Mouse (Mus musculus): ENCODE data around the gene Mtnr1b. TPM values are rescaled to one million over a fixed set of nuclear protein-coding genes. Genes with fewer than 3 reads are reported as not detected.

Mtnr1b gene
- not detected in 2 replicates for polyA plus RNA-seq (2015; fragmentation: Nextera tagmentation; extraction: Ambion mirVana)

- H3K27ac ChIP-seq = no peak within 1 kb of the TSS
- H3K27me3 ChIP-seq = peaks cover 10% of the 10 kb centered on the region
- no peak within 1 kb of the TSS for H3K4me3 ChIP-seq
- no peaks in the 10 kb centered on the region for H3K36me3 ChIP-seq
- no peaks in the 10 kb centered on the region for H3K9me3 ChIP-seq
- 0 out of 2 replicates have a peak, but pooled peaks cover 3% of the 10 kb centered on the region for H3K4me1 ChIP-seq (replicated peaks)
- ATAC-seq (ENCODE audit: low FRiP score) = no peak
- WGBS = 60% methylated on average over 19 of the region's 19 CpGs
- no peak within 1 kb of the TSS for H3K9ac ChIP-seq
- H3K4me2 ChIP-seq = 0 out of 2 replicates have a peak within 1 kb of the TSS, but pooled peaks have one; percentile 14
Measured at GRCm38 (mm10) chr9:15874506-15875160, at the start of gene Mtnr1b. Gene Mtnr1b (minus strand): TSS chr9:15874556.

DNA sequence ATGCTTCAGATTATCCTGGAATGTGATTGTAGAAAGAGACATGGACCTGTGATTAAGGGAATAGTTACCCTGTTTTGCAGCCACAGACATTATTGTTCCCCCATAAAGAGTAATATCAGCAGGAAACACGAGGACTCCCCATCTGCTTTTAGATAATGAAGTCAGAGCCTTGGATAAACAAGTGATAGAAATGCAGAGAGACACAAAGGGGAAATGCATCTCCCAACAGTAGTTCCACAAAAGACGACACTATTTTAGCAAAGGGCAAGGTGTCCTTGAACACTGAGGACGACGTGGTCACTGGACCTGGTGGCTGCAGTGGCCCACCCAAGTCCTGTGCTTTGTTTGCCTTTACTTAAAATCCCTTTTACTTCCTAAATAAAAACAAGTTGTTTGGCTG lies 45.9 kb upstream of the Mtnr1b start:
- WGBS = 71% methylated on average over 4 of the region's 4 CpGs
- Histone ChIP-seq H3K27ac (peak overlapping the region; percentile 2; the same call in 1 of the 2 replicates), H3K9me3 (no peaks in the 10 kb centered on the region), H3K4me1 (replicated peaks) (peaks cover 9% of the 10 kb centered on the region), H3K4me3 (no peak overlapping the region), H3K9ac (no peak overlapping the region), H3K27me3 (no peaks in the 10 kb centered on the region), H3K4me2 (no peak overlapping the region), H3K36me3 (peaks cover 29% of the 10 kb centered on the region)
- ATAC-seq (ENCODE audit: low FRiP score) = no peak

GRCm38 (mm10) chr9:15919373-15920005 lies 45.1 kb upstream of the Mtnr1b start:
- no peaks in the 10 kb centered on the region for H3K27me3 ChIP-seq
- WGBS = 51% methylated on average over 5 of the region's 5 CpGs
- H3K4me2 ChIP-seq = no peak overlapping the region
- ATAC-seq (ENCODE audit: low FRiP score) = no peak
- peaks cover 36% of the 10 kb centered on the region for H3K36me3 ChIP-seq
- no peak overlapping the region for H3K9ac ChIP-seq
- peaks cover 9% of the 10 kb centered on the region for H3K4me1 ChIP-seq (replicated peaks)
- H3K4me3 ChIP-seq = no peak overlapping the region
- H3K27ac ChIP-seq = no peak overlapping the region
- no peaks in the 10 kb centered on the region for H3K9me3 ChIP-seq

DNA sequence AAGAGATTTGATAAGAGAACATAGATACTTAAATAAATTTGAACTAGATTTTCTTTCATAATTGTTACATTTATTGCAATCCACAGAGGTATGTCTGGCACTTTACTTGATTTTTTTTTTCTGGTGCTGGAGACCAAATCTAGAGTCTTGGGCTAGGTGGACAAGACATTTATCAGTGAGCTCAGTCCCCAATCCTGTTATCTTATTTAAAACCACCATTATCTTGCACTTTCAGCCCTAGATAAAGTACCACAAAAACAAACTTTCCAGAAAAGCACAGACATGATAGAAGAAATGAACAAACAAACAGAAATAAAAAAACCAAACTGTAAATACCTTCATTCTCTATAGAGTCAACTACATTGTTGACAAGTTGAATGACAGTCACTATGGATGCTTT lies 42.2 kb upstream of the Mtnr1b start:
- H3K27me3 ChIP-seq = no peaks in the 10 kb centered on the region
- peaks cover 33% of the 10 kb centered on the region for H3K36me3 ChIP-seq
- H3K4me2 ChIP-seq = no peak overlapping the region
- peaks cover 9% of the 10 kb centered on the region for H3K4me1 ChIP-seq (replicated peaks)
- H3K9me3 ChIP-seq = no peaks in the 10 kb centered on the region
- H3K9ac ChIP-seq = no peak overlapping the region
- ATAC-seq (ENCODE audit: low FRiP score) = no peak
- no peak overlapping the region for H3K4me3 ChIP-seq
- no peak overlapping the region for H3K27ac ChIP-seq

- ATAC-seq (ENCODE audit: low FRiP score) = no peak
- Histone ChIP-seq H3K9ac (no peak overlapping the region), H3K27me3 (no peaks in the 10 kb centered on the region), H3K9me3 (no peaks in the 10 kb centered on the region), H3K27ac (no peak overlapping the region), H3K4me3 (no peak overlapping the region), H3K4me1 (replicated peaks) (no peaks in the 10 kb centered on the region), H3K4me2 (no peak overlapping the region), H3K36me3 (peaks cover 24% of the 10 kb centered on the region)
- 36% methylated on average over 1 of the region's 1 CpGs for WGBS
Measured at GRCm38 (mm10) chr9:15912735-15913134, 38.4 kb upstream of the Mtnr1b start.

GRCm38 (mm10) chr9:15909397-15910113 lies 35.2 kb upstream of the Mtnr1b start:
- ATAC-seq (ENCODE audit: low FRiP score) = no peak
- Histone ChIP-seq H3K4me3 (no peak overlapping the region), H3K4me2 (no peak overlapping the region), H3K9ac (no peak overlapping the region), H3K36me3 (peaks cover 5% of the 10 kb centered on the region), H3K4me1 (replicated peaks) (0 out of 2 replicates have a peak, but pooled peaks cover 2% of the 10 kb centered on the region), H3K27me3 (no peaks in the 10 kb centered on the region), H3K9me3 (no peaks in the 10 kb centered on the region), H3K27ac (no peak overlapping the region)
- 72% methylated on average over 2 of the region's 2 CpGs for WGBS

DNA sequence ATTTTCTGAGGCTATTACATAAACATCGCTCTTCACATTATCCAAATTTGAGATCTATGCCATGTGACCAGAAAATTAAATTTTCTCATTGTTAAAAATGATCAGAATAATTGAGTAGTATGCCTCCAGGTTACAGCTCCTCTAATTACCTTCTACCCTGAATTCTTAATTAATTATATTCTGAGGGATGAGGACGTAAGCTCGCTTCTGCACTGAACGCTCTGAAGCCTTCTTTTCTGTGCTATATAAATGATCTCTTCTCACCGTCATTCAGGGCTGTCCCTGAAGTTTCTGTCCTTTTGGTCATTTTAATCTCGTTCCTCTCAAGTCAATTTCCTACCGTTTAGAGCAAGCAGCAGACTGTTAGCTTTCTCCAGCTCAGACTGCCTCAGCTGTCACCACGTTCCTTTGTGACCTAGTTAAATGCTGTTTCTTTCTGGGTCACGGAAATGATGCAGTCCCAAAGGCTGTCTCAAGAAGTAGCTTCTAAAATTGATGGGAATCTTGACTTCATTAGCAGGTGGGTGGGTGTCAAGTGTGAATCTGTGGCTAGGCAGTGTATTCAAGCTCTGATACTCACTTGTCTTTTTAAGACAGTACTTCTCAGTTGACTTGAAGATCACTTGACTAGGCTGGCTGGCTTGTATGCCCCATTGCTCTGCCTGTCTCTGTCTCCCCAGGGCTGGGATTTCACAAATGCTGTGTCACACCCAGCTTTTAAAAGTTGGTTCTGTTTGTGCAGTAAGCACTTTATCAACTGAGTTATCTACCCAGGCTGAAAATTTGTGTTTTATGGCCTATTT lies 29.8 kb upstream of the Mtnr1b start:
- H3K4me2 ChIP-seq = peak overlapping the region; percentile 20
- H3K4me1 ChIP-seq (replicated peaks) = peaks cover 9% of the 10 kb centered on the region
- 17% methylated on average over 9 of the region's 9 CpGs for WGBS
- H3K9ac ChIP-seq = no peak overlapping the region
- H3K27me3 ChIP-seq = no peaks in the 10 kb centered on the region
- no peaks in the 10 kb centered on the region for H3K9me3 ChIP-seq
- peak; percentile 67 for ATAC-seq (ENCODE audit: low FRiP score)
- no peak overlapping the region for H3K4me3 ChIP-seq
- no peaks in the 10 kb centered on the region for H3K36me3 ChIP-seq
- peak overlapping the region; percentile 41 for H3K27ac ChIP-seq

DNA sequence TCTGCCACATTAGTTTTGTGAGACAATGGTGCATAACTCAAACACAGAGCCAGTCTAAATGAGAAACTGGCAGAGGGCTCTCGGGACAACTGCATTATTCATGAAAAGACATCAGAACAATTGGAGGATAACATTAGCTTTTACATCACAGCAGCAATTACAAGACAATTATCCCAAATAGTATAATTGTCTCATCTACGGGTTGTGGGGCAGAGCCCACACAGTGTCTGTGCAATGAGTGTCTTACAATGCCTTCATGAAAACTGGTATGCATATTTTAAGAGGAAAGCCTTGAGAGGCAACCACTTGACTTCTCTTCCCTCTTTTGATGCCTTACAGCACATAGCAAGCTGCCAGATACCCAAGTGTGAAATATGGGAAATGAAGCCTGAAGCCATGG lies 23.8 kb upstream of the Mtnr1b start:
- ATAC-seq (ENCODE audit: low FRiP score) = peak; percentile 43; the same call in 1 of the 2 replicates
- Histone ChIP-seq H3K4me3 (no peak overlapping the region), H3K4me1 (replicated peaks) (0 out of 2 replicates have a peak, but pooled peaks cover 4% of the 10 kb centered on the region), H3K27me3 (no peaks in the 10 kb centered on the region), H3K9ac (no peak overlapping the region), H3K27ac (no peak overlapping the region; the same call in 1 of the 2 replicates), H3K9me3 (no peaks in the 10 kb centered on the region), H3K36me3 (no peaks in the 10 kb centered on the region), H3K4me2 (no peak overlapping the region)
- WGBS = 53% methylated on average over 2 of the region's 2 CpGs

DNA sequence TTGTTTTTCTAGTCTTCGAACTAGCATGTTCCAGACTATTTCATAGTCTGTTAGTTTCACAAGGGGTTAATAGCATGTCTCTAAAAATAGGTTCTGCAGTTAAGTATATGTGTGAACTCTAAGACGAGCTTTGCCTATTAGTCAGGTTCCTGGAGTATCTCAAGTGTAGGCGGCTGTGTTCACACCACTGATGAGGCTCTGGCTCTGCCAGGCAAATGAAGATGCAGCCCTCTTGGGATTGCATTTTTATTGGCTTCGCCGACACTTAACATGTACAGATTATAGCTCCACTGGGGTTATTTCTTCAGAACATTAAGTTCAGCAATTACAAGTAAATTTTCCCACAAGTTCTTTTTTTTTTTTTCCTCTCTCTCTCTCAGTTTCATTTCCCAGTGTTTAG lies 12.4 kb upstream of the Mtnr1b start:
- 72% methylated on average over 5 of the region's 5 CpGs for WGBS
- Histone ChIP-seq H3K36me3 (no peaks in the 10 kb centered on the region), H3K4me3 (no peak overlapping the region), H3K9ac (no peak overlapping the region), H3K27ac (no peak overlapping the region), H3K9me3 (no peaks in the 10 kb centered on the region), H3K27me3 (no peaks in the 10 kb centered on the region), H3K4me2 (no peak overlapping the region), H3K4me1 (replicated peaks) (no peaks in the 10 kb centered on the region)
- 0 out of 2 replicates have a peak, but pooled peaks have one; percentile 49 for ATAC-seq (ENCODE audit: low FRiP score)

- H3K9me3 ChIP-seq = no peaks in the 10 kb centered on the region
- no peaks in the 10 kb centered on the region for H3K36me3 ChIP-seq
- H3K4me2 ChIP-seq = no peak overlapping the region
- ATAC-seq (ENCODE audit: low FRiP score) = peak; percentile 54; the same call in 1 of the 2 replicates
- no peaks in the 10 kb centered on the region for H3K27me3 ChIP-seq
- no peaks in the 10 kb centered on the region for H3K4me1 ChIP-seq (replicated peaks)
- no peak overlapping the region for H3K4me3 ChIP-seq
- H3K9ac ChIP-seq = no peak overlapping the region
- no peak overlapping the region for H3K27ac ChIP-seq
Measured at GRCm38 (mm10) chr9:15880754-15881153, 6.4 kb upstream of the Mtnr1b start.

GRCm38 (mm10) chr9:15880160-15880603 lies 5.8 kb upstream of the Mtnr1b start:
- H3K4me2 ChIP-seq = no peak overlapping the region
- no peak overlapping the region for H3K4me3 ChIP-seq
- no peaks in the 10 kb centered on the region for H3K36me3 ChIP-seq
- H3K27ac ChIP-seq = no peak overlapping the region
- 24% methylated on average over 3 of the region's 3 CpGs for WGBS
- no peak overlapping the region for H3K9ac ChIP-seq
- H3K9me3 ChIP-seq = no peaks in the 10 kb centered on the region
- no peaks in the 10 kb centered on the region for H3K4me1 ChIP-seq (replicated peaks)
- peak; percentile 63; the same call in 1 of the 2 replicates for ATAC-seq (ENCODE audit: low FRiP score)
- H3K27me3 ChIP-seq = no peaks in the 10 kb centered on the region

- H3K4me1 ChIP-seq (replicated peaks) = peaks cover 10% of the 10 kb centered on the region; the same call in 1 of the 2 replicates
- no peak for ATAC-seq (ENCODE audit: low FRiP score)
- WGBS = 70% methylated on average over 4 of the region's 4 CpGs
- H3K4me3 ChIP-seq = no peak overlapping the region
- no peak overlapping the region for H3K4me2 ChIP-seq
- H3K9ac ChIP-seq = no peak overlapping the region
- H3K9me3 ChIP-seq = no peaks in the 10 kb centered on the region
- H3K27ac ChIP-seq = no peak overlapping the region
- H3K36me3 ChIP-seq = no peaks in the 10 kb centered on the region
- peaks cover 10% of the 10 kb centered on the region for H3K27me3 ChIP-seq
Measured at GRCm38 (mm10) chr9:15870013-15870412, 4.3 kb downstream of the Mtnr1b start.

Data from hindbrain, embryonic 13.5 days (tissue).